Mouse (Mus musculus): ENCODE results near the gene Mttp.

The Mttp gene

DNA sequence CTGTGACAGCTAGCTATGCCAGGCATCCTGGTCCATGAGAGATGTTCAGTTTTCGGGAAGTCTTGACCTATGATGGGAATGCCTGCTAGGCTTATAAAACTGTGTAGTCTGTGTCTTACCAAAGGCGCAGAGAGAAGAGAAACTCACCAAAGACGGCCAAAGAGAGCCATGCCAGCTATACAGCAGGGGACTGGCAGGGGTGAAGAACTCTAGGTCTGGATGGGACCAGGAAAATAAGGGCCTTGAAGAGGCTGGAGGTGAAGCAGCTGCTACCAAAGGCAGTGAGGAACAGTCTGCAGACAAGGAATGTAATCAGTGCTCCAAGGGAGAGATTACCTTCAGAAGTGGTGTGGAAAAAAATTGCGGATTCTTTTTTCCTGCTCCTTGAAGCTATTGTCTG lies 60.9 kb downstream of the Mttp start:
- in situ Hi-C loops (cut with MboI, MseI): no loop called here

DNA sequence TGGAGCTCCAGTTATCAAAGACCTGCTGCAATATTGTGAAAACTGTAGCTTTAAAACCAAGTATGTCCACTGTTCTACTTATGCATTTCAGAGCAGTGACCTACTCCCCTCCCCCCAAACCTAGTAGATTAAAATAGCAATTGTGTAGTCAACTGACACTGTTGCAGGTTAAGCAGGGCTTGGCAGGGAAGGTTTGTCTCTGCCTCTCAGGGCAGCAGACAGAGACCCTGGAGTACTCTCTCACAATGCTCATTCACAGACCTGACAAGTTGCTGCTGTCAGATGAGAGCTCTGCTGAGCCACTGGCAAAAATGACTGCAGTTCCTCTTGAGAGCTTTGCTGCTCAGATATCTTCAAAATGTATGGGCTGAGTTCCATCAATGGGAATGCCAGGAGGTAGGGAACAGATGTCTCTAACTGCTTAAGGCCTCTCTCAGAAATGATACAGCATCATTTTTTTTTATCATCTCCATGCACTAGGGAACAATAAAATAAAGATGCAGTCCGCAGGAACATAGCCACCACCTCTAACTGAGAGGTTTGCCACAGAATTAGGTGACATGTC lies 61.6 kb downstream of the Mttp start:
- in situ Hi-C loops (cut with MboI, MseI): no loop called here

DNA sequence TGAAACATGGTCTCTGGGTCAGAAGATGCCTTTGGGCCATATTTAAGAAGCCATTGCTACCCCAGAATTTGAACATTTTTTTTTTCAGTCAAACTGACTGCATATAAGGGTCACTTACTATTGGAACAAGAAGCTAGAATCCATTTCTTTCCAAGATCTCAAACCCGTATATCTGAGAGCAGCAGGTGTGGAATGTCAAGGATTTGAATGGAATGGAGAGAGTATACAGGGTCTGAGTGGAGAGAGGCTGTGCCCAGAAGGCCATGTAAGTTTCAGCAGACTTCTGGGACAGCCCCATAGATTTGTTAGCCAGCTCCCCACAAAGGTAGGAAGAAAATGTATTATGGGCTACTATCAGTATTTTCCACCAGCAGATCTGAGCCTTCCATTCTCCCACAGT lies 66.1 kb downstream of the Mttp start:
- in situ Hi-C loops (cut with MboI, MseI): no loop called here

DNA sequence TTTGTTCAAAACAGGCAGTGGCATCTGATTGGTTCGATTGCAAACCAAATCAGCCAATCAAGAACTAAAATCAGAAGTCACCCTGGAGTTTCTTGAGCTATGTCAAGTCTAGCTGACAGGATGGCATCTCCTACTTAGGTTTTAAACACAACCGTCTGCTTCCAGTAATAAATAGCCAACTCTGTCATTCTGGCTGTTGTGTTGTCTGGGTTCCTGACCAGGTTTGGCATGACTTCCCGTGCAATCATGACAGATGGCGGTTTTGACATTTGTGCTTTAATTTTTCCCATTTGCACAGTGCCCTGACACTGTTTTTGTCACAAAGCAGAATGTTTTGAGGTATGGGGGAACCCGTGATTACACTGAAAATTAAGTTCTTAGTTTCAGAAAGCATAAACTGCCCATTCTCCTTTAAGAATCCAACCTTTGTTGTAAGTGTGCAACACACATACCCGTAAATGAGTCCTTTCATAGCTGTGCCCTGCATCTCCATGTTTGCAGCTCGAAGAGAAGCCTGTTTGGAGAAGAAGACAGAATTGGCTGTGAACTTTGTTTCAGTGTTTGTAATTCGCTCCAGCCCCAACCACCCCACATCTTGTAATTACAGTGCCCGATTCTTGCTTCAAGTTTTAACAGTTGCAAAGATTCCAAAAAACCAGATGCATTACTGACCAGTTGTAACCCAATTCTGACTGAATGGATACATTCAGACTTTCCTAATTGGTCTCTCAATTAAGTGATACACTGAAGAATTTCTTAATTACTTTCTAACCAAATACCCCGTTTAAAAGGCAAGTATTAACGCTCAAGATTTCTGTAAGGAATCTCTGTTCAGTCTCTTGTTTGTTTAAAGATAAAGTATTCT lies 67.1 kb downstream of the Mttp start:
- in situ Hi-C loops (cut with MboI, MseI): no loop called here

DNA sequence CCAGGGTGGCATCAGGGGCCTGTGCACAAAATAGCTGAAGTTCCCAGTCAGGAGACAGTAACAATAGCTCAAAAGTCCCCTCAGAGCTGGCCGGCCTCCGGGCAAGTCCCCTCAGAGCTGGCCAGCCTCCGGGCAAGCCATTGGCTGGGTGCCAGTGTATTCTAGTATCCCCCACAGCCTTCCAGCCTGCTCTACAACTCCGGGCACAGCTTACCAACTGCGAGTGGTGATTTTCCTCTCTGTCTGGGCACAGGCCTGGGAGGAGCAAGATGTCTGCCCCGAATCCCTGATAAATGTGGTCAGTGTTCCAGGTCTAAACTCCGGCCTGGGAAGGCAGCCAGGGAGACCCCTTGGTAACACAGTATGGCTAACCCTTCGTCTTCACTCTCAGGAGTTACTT lies 69.6 kb downstream of the Mttp start:
- in situ Hi-C loops (cut with MboI, MseI): no loop called here

DNA sequence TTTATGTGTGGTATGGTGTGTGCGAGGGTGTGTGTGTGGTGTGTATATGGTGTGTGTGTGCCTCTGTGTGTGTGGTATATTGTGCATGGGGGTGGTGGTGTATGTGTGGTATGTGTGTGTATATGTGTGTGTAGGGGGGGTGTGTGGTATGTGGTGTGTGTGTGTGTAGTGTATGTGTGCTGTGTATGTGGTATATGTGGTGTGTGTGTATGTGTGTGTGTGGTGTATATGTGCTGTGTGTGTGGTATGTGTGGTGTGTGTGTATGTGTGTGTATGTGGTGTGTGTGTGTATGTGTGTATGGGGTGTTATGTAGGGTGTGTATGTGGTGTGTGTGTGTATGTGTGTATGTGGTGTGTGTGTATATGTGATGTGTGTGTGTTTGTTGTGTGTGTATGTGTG lies 70.6 kb downstream of the Mttp start:
- in situ Hi-C loops (cut with MboI, MseI): no loop called here

DNA sequence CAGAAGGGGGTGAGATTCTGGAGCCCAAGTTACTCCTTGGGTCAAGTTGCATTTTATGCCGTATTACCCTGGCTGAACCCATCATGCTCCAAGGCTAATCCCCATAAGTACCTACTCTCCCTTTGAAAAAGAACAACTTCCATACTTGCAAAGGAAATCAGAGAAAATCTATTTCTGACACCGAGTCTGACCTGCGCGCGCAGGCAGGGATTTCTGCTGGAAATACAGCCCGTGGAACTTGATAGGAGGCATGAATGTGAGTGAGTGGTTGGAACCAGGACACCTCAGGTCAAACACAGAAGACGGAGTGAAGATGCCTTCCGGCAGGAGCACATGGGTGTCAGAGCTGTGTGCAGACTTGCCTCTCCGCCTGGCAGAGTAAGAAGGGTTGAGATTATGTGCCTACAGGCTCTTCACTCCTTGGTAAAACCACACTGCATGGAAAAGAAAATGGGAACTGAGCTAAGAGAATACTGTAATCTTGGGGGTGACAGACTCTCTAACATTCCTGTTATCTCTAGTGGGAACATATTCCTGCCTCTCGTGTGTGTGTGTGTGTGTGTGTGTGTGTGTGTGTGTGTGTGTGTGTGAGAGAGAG lies 73.2 kb downstream of the Mttp start:
- in situ Hi-C loops (cut with MboI, MseI): no loop called here

DNA sequence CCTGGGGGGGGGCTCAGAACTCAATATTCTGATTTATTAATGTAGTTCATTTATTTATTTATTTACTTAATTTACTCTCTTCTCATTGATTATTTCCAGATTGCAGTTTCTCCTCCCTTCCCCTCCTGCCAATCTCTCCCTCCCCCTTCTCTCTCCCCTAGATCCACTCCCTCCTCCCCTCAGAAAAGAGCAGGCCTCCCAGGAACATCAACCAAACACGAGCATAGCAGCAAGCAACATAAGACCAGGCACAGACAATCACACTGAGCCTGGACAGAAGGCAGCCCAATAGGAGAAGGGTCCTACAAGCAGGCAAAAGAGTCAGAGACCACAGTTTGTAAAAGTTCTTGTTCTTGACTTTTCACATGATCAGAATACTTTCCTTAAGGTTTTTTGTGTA lies 73.8 kb downstream of the Mttp start:
- in situ Hi-C loops (cut with MboI, MseI): no loop called here

DNA sequence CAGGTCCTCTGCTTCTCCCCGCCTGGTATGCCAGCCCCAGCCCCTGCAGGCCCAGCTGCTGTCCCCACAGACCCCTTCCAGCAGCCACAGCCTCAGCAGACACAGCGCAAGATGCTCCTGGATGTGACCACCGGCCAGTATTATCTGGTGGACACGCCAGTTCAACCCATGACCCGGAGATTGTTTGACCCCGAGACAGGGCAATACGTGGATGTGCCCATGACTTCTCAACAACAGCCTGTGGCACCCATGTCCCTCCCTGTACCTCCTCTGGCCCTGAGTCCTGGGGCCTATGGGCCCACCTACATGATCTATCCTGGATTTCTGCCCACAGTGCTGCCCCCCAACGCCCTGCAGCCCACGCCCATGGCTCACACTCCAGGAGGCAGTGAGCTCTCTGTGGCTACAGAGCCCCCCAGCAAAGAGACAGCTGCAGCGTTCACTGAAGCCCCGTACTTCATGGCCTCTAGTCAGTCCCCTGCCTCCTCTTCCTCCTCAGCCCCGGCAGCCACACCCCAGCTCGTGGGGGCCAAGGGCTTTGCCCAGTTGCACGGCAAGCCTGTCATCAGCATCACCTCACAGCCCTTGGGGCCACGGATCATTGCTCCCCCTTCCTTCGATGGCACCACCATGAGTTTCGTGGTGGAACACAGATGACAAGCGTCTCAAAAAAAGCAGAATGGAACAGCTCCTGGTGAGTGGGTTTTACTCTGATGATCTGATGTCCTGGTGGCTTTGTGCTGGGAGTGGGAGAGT lies 74.8 kb downstream of the Mttp start:
- in situ Hi-C loops (cut with MboI, MseI): no loop called here

DNA sequence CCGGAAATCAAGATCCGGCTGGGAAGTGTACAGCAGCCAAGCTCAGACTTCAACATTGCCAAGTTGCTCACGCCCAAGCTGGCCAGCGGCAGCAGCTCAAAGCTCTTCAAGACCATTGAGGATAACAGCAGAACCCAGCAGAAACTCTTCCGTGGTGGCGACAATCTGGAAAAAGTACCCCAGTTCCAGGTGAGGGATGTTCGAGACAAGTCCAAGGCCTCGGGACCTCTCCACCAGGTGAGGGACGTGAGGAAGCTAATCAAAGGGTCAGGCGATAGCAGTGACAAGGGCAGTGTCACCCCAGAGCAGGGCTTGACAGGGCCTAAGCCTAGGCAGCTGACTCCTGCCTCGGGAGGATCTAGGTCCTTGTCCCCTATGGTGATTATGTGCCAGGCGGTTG lies 76.7 kb downstream of the Mttp start:
- in situ Hi-C loops (cut with MboI, MseI): no loop called here

DNA sequence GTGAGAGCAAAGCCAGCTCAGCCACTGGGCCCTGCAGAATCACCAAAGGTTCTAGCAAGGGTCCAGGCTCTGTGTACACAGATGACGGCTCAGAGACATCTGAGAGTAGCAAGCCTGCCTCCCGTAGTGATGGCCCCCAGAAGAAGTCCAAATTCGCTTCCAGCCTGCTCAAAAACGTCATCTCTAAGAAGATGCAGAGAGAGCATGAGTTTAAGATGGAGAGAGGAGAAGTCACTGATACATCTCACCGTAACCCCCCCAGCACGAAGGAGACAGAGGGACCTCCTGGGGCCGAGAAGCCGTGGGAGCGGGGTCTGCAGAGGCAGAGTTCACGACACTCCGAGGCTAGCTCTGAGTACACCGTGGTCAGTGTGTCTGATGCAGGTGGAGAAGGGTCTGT lies 77.5 kb downstream of the Mttp start, which contains the start of gene Gm5105:
Gene Gm5105 (minus strand): TSS at position 101 of the 400 bp plus-strand sequence.
- in situ Hi-C loops (cut with MboI, MseI): no loop called here

DNA sequence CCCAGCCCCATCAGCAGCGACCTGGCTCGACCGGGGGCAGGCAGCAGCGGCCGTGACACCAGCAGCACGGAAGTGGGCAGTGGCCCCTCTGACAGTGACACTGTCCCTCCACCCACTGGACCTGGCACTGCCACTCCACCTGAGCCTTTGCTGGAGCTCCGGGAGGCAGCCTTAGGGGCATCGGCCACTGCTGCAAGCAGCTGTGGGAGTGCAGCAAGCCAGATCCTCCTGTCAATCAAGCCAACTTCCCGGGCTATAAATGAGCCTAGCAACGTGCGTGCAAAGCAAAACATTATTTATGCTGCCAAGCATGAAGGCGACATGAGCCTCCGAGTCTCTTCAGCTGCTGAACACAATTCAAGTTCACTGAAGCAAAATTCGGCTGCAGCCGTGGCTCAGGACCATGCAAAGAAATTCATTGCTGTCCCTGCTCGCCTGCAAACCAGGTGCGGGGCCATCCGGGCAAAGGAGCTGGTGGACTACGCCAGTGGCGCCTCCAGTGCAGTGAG lies 78.4 kb downstream of the Mttp start:
- in situ Hi-C loops (cut with MboI, MseI): no loop called here

DNA sequence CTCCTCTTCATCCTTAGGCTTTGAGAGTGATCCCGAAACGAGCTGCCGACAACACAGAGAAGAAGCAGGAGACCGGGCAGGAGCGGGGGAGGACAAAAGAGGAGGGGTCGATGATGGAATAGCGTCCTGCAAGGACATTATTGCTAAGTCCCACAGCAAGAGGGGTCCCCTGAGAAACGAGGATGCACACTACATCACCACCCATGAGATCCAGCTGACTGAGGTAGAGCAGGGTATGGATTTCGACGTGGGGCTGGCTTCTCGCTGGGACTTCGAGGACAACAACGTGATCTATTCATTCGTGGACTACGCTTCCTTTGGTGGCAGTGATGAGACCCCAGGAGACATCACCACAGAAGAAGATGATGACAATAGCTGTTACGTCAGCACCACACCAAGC lies 78.8 kb downstream of the Mttp start:
- in situ Hi-C loops (cut with MboI, MseI): no loop called here

DNA sequence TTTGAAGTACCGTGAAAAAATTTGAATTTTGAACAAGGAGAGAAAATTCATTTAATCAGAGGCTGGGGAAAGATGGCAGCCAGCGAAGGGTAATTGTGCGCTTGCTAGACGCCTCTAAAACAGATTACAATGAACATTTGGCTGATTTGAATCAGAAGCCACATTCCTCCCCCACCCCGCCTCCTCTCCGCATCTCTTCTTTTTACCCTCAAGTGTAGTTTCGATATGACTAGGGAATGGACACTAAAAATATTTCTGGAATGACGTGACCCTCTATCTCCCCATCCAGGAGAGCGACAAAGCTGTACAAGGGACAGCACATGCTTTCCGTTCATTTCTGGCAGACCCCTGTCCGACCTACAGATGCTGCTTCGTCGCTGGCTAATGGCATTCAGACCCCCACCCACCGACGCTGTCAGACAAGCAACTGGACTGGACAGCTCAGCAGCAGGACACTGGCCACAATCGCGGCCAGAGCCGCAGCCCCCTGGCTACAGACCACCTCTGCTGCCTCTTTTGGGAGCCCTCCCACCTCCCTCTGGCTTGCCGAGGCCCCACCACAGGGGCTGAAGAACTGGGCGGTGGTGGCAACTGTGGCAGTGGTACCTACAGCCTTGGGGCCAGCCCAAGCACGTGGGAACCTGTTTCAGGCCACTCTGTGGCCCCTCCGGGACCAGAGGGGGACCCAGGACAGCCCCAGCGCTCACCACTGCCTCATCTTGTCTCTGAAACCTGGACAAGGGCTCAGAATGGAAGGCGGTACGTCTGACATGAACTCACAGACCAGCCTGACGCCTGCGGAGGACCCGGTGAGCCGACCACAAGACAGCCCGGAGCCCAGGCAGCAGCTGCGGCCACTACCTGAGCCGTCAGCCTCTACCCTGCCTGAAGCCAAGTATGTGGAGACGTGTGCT lies 79.8 kb downstream of the Mttp start, which contains the start of gene 1110002E22Rik:
Gene 1110002E22Rik (plus strand): TSS at position 321 of the 914 bp plus-strand sequence.
- in situ Hi-C loops (cut with MboI, MseI): no loop called here

DNA sequence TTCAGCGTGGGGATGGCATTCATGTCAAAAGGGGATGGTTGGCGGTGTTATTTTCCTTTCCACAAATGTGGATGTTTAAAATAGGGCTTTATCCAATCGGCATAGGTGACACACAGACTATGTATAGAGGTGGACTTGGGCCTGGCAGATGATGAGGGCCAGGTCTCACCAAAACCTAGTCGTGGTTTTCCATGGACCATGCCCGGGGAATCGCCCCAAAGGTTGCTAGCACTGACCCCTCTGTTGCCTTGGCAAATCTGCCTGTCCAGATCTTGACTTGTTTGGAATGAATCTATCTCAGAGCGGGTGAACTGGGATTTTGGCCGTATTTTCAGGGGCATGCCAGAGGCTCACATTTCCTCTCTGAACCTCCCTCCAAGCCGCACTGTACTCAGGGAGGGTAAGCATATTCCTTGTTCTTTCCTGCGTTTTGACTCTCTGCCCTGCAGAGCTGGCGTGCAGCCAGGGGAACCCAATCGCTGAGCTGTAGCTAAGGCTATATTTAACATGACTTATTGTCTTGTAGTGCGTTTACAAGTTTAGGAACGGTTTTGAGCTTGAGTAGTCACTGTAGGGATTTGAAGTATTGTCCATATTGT lies 80.9 kb downstream of the Mttp start:
- in situ Hi-C loops (cut with MboI, MseI): no loop called here

DNA sequence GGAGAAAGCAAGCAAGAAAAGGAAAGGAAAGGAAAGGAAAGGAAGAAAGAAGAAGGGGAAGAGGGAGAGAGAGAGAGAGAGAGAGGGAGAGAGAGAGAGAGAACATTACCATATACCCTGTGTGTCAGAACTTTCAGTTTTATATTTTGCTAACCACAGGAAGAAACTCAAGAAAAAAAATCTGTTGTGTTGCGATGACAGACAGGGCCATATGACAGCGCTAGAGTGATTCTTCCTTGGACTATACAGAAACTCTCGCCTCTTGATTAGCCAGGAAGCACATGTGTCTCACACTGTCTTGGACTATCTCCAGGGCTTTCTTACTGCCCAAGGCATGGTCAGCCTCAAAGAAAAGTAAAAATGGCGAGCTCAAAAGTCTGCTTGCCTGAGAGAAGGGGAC lies 82.1 kb downstream of the Mttp start:
- in situ Hi-C loops (cut with MboI, MseI): no loop called here

DNA sequence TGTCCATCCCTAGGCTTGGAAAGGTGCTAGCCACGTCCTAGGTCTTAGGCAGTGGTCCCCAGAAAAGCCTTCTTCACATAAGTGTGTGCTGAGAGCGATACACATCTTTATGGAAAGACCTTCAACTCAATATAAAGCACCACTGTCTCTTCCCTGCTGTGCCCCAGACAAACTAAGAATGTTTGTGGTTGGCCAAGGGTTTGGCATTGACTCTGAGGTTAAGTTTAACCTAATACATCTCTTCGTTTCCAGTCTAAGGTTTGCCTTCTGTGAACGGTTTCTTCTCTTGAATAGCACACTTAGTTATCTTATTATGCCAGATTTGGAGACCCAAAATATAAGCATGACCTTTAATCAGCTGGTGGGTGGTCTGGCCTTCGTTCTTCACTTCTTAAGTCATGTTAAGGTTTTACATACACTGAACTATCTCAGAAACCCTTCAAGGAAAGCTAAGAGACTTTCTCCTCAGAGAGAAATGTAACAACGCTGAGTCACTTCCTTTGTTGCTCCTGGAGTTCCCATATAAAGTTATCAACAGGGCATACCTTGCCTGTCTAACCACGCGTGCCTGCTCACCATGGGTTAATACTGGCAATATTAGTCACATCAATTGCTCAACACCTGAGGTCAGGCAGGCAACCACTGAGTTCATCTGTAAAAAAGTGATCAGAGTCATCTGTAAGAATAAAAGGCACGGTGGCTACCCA lies 83.4 kb downstream of the Mttp start:
- in situ Hi-C loops (cut with MboI, MseI): no loop called here

DNA sequence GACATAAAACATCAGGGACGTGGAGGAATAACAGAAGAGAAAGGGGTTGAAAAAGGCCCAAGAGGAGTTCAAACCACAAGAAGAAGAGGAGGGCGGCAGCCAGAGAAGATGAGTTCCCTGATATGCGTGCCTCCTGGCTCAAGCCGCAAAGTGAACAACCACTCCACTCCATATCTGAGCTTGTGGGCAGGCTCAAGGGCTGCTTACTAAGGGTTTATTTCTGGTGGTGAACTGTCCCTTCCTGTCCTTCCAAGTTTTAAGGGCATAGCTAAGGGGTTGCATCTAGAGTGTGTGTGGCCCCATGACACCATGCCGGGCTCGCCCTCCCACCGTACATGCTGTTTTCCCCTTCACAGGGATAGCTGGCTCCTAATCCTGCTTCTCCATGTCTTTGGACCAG lies 84.3 kb downstream of the Mttp start:
- in situ Hi-C loops (cut with MboI, MseI): no loop called here

DNA sequence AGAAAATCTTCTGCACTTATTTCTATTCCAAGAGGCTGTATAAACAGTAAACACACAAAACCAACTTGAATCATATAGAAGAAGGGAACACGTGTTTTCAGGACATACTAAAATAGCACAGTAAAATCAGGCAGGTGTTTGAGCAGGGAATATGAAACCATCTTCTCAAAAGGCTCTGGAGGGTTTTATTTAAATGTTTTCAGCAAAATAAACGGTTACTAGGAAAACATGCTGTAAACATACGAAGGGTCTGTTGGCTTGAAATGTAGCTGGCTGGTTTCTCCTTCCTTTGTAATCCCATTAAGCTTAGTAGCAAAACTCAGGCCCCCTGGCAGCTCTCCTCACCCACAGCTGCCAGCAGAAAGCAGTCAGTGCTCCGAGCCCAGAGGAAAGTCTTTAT lies 86.5 kb downstream of the Mttp start:
- in situ Hi-C loops (cut with MboI, MseI): no loop called here

DNA sequence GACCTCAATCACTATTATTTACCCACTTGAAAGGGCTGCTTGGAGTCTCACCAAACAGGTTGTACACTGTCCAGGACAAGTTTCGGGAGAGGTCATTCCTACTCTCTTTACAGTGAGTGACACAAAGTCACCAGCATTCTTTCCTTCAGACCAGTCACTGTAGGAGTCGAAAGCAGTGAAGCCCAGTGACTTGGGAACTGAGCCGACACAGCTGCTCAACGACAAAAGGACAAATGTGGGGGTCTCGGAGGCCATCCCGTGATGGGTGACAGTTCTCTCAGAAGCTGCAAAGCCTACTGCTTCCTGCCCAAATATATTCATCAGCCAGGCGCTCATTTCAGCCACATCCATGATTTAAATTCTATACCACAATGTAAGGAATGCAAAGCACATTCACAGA lies 87.8 kb downstream of the Mttp start:
- in situ Hi-C loops (cut with MboI, MseI): no loop called here
